Mouse (Mus musculus): ENCODE measurements around the gene Gm4981. TPM values are rescaled to one million over a fixed set of nuclear protein-coding genes. Genes with fewer than 3 reads are reported as not detected.
"Not testable (repeated sequence)": the region's sequence is repeated elsewhere in the genome, so short reads cannot be mapped to it uniquely, and the experiment has no call there.

Gene Gm4981
- polyA plus RNA-seq, 1 experiment from 2014 or later: not detected

- 80% methylated on average over 2 of the region's 6 CpGs for WGBS
- H3K9me3 ChIP-seq (ENCODE audit: low read length): not testable (repeated sequence)
These were observed 8.7 kb downstream of the Gm4981 start for GRCm38 (mm10) chr10:58227798-58228197.

GRCm38 (mm10) chr10:58226357-58226756, 10.1 kb downstream of the Gm4981 start:
- H3K4me1 ChIP-seq (ENCODE audit: insufficient read depth, low read depth, low read length); H3K27me3 ChIP-seq (replicated peaks; ENCODE audit: insufficient read depth, low read length); H3K9ac ChIP-seq (replicated peaks; ENCODE audit: low read depth); H3K4me3 ChIP-seq (ENCODE audit: low read depth, low read length); H3K9me3 ChIP-seq (ENCODE audit: low read length); H3K4me2 ChIP-seq (replicated peaks; ENCODE audit: low read depth, low read length); H3K27ac ChIP-seq (ENCODE audit: low read length); ATAC-seq; H3K36me3 ChIP-seq (ENCODE audit: insufficient read depth, low read length): not testable (repeated sequence)
- peak; percentile 43 for DNase-seq (ENCODE audit: low spot score)
- 85% methylated on average over 4 of the region's 4 CpGs for WGBS

More at GRCm38 (mm10) chr10:58227798-58228197, 8.7 kb downstream of the Gm4981 start:
- H3K27me3 ChIP-seq (replicated peaks; ENCODE audit: insufficient read depth, low read length); H3K4me3 ChIP-seq (ENCODE audit: low read depth, low read length); ATAC-seq; H3K27ac ChIP-seq (ENCODE audit: low read length); H3K4me1 ChIP-seq (ENCODE audit: insufficient read depth, low read depth, low read length); H3K9ac ChIP-seq (replicated peaks; ENCODE audit: low read depth); DNase-seq (ENCODE audit: low spot score); H3K36me3 ChIP-seq (ENCODE audit: insufficient read depth, low read length); H3K4me2 ChIP-seq (replicated peaks; ENCODE audit: low read depth, low read length): not testable (repeated sequence)

- H3K27me3 ChIP-seq (replicated peaks; ENCODE audit: insufficient read depth, low read length); H3K9me3 ChIP-seq (ENCODE audit: low read length); H3K36me3 ChIP-seq (ENCODE audit: insufficient read depth, low read length); H3K9ac ChIP-seq (replicated peaks; ENCODE audit: low read depth); ATAC-seq; H3K27ac ChIP-seq (ENCODE audit: low read length); H3K4me2 ChIP-seq (replicated peaks; ENCODE audit: low read depth, low read length); H3K4me3 ChIP-seq (ENCODE audit: low read depth, low read length); H3K4me1 ChIP-seq (ENCODE audit: insufficient read depth, low read depth, low read length); DNase-seq (ENCODE audit: low spot score): not testable (repeated sequence)
- 79% methylated on average over 16 of the region's 18 CpGs for WGBS
These were observed 11.4 kb downstream of the Gm4981 start, which contains the start of gene AW822073 for GRCm38 (mm10) chr10:58224827-58225785. TSS of gene AW822073 (minus strand) at chr10:58224930.

- not testable (repeated sequence) for ATAC-seq; H3K36me3 ChIP-seq (ENCODE audit: insufficient read depth, low read length); H3K4me3 ChIP-seq (ENCODE audit: low read depth, low read length); H3K9me3 ChIP-seq (ENCODE audit: low read length); H3K27ac ChIP-seq (ENCODE audit: low read length); H3K9ac ChIP-seq (replicated peaks; ENCODE audit: low read depth); H3K4me1 ChIP-seq (ENCODE audit: insufficient read depth, low read depth, low read length); H3K27me3 ChIP-seq (replicated peaks; ENCODE audit: insufficient read depth, low read length); H3K4me2 ChIP-seq (replicated peaks; ENCODE audit: low read depth, low read length)
- peak; percentile 32 for DNase-seq (ENCODE audit: low spot score)
- 85% methylated on average over 31 of the region's 31 CpGs for WGBS
These were observed 12.3 kb downstream of the Gm4981 start for GRCm38 (mm10) chr10:58223972-58224805.

GRCm38 (mm10) chr10:58223161-58223560, 13.3 kb downstream of the Gm4981 start:
- not testable (repeated sequence) for H3K27ac ChIP-seq (ENCODE audit: low read length); H3K4me2 ChIP-seq (replicated peaks; ENCODE audit: low read depth, low read length); H3K4me3 ChIP-seq (ENCODE audit: low read depth, low read length); H3K9me3 ChIP-seq (ENCODE audit: low read length); H3K36me3 ChIP-seq (ENCODE audit: insufficient read depth, low read length); ATAC-seq; H3K9ac ChIP-seq (replicated peaks; ENCODE audit: low read depth); H3K4me1 ChIP-seq (ENCODE audit: insufficient read depth, low read depth, low read length); H3K27me3 ChIP-seq (replicated peaks; ENCODE audit: insufficient read depth, low read length); DNase-seq (ENCODE audit: low spot score)
- 88% methylated on average over 3 of the region's 6 CpGs for WGBS

- H3K4me1 ChIP-seq (ENCODE audit: insufficient read depth, low read depth, low read length); H3K4me3 ChIP-seq (ENCODE audit: low read depth, low read length); H3K27me3 ChIP-seq (replicated peaks; ENCODE audit: insufficient read depth, low read length); H3K9me3 ChIP-seq (ENCODE audit: low read length); H3K9ac ChIP-seq (replicated peaks; ENCODE audit: low read depth); H3K4me2 ChIP-seq (replicated peaks; ENCODE audit: low read depth, low read length); DNase-seq (ENCODE audit: low spot score); H3K36me3 ChIP-seq (ENCODE audit: insufficient read depth, low read length); H3K27ac ChIP-seq (ENCODE audit: low read length); ATAC-seq: not testable (repeated sequence)
- WGBS: 82% methylated on average over 2 of the region's 2 CpGs
These were observed 14.9 kb downstream of the Gm4981 start for GRCm38 (mm10) chr10:58221571-58221970.

Data from lung, postnatal 0 days (tissue).